Mouse (Mus musculus) liver, adult 2 months (tissue): ENCODE data around the gene Galnt2. TPM values are rescaled to one million over a fixed set of nuclear protein-coding genes. Genes with fewer than 3 reads are reported as not detected.
A peak's percentile ranks its signal among the peaks of the same experiment; 100 is the strongest.

Experiments used
- DNase-seq: peaks from one replicate; pipeline ENCODE4 v3.0.0-alpha.2; 2011; ENCODE audit warnings: low read depth, low spot score; ENCODE audit errors: extremely low read depth
- H3K27ac ChIP-seq: fragments of 200-500 bp; replicated peaks from 2 replicates; pipeline ENCODE4 v1.5.1; 2012; ENCODE audit warnings: low read depth, mild to moderate bottlenecking, control low read depth, inconsistent platforms, low read length; ENCODE audit not compliant: insufficient read depth
- H3K27me3 ChIP-seq: fragments of 200-500 bp; 2 replicates; pipeline ENCODE4 v1.6.1; 2012; ENCODE audit warnings: mild to moderate bottlenecking, moderate library complexity, low read length, inconsistent platforms; ENCODE audit not compliant: control insufficient read depth, insufficient read depth
- H3K36me3 ChIP-seq: fragments of 200-500 bp; 2 replicates; pipeline ENCODE4 v1.6.1; 2012; ENCODE audit warnings: low read length, inconsistent platforms; ENCODE audit not compliant: control insufficient read depth, insufficient read depth
- H3K4me1 ChIP-seq: fragments of 200-500 bp; 2 replicates; pipeline ENCODE4 v1.6.1; 2011; ENCODE audit warnings: low read length; ENCODE audit not compliant: control insufficient read depth, insufficient read depth
- H3K4me3 ChIP-seq: fragments of 200-500 bp; 2 replicates; pipeline ENCODE4 v1.5.1; 2011; ENCODE audit warnings: low read depth, mild to moderate bottlenecking, control low read depth, low read length, moderate library complexity; ENCODE audit not compliant: insufficient read depth
- H3K79me2 ChIP-seq: fragments of 200-500 bp; 2 replicates; pipeline ENCODE4 v1.6.1; 2012; ENCODE audit warnings: inconsistent platforms, mild to moderate bottlenecking, low read length, moderate library complexity; ENCODE audit not compliant: control insufficient read depth, insufficient read depth
- H3K9ac ChIP-seq: fragments of 200-500 bp; 2 replicates; pipeline ENCODE4 v1.6.1; 2012; ENCODE audit warnings: low read depth, mild to moderate bottlenecking, control low read depth, inconsistent platforms, low read length
- CTCF ChIP-seq: fragments of 200-500 bp; IDR thresholded peaks from 2 replicates; pipeline ENCODE4 v1.5.1; 2011; ENCODE audit warnings: low read depth, low read length, control low read depth
- POLR2A ChIP-seq: fragments of 200-500 bp; IDR thresholded peaks from 2 replicates; pipeline ENCODE4 v1.6.1; 2011; ENCODE audit warnings: low read length, control low read depth; ENCODE audit not compliant: insufficient read depth; ENCODE audit errors: extremely low read depth
- WGBS: fragments of 180-500 bp; shearing (Covaris S2); methylation state at CpG from one replicate; pipeline ENCODE4 v1.1.7; 2018; 5-methylcytosine and 5-hydroxymethylcytosine counted together
- polyA plus RNA-seq: library from polyadenylated mRNA; depleted of rRNA; stranded (reverse); fragments of >200 nt; gene quantifications from 2 replicates; pipeline ENCODE4 v1.2.3, GENCODE M21; 2012; rRNA removed
- total RNA-seq: library from RNA; depleted of rRNA; stranded (reverse); fragments of >200 nt; gene quantifications from 2 replicates; pipeline ENCODE4 v1.2.3, GENCODE M21; 2014; rRNA removed

Galnt2 gene
- total and polyA plus RNA-seq, 2 experiments: 7.3 to 9.3 TPM

GRCm38 (mm10) chr8:124393927-124394326, 162.7 kb downstream of the Galnt2 start:
- Histone ChIP-seq H3K27me3 (no peaks in the 10 kb centered on the region), H3K36me3 (no peaks in the 10 kb centered on the region), H3K27ac (no peak overlapping the region), H3K4me3 (no peak overlapping the region), H3K4me1 (no peaks in the 10 kb centered on the region), H3K9ac (no peak overlapping the region), H3K79me2 (no peaks in the 10 kb centered on the region)
- no peak for DNase-seq
- WGBS: 82% methylated on average over 4 of the region's 4 CpGs
- TF ChIP-seq POLR2A (no peak), CTCF (peak; percentile 16; the same call in 1 of the 2 replicates)

DNA sequence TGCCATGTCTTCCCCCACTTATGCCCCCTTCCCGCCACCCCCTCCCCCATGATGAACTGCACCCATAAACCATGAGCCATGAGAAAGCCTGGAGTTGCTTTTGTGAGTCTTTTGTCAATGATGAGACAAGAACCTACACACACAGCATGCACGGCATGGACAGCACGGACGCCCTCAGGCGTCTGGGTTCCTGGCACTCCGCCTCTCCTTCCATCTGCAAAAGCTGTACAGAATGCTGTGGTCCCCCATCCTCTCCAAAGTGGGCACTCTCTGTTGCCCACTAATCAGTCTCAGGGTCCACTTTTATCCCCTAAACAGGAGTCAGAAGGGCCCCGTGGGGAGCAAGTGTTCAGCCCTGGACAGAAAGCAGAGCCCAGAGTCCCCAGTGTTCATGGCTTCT, 163.8 kb downstream of the Galnt2 start:
- Histone ChIP-seq H3K27me3 (no peaks in the 10 kb centered on the region), H3K79me2 (no peaks in the 10 kb centered on the region), H3K4me1 (no peaks in the 10 kb centered on the region), H3K9ac (no peak overlapping the region), H3K27ac (no peak overlapping the region), H3K36me3 (no peaks in the 10 kb centered on the region), H3K4me3 (no peak overlapping the region)
- 86% methylated on average over 7 of the region's 7 CpGs for WGBS
- DNase-seq: no peak
- no peak for TF ChIP-seq POLR2A
- no peak for TF ChIP-seq CTCF

Other genes with a start within 250 kb of the Galnt2 start
- gene Abcb10, start 248.3 kb upstream of the Galnt2 start, total RNA-seq: 12.4 and 13.9 TPM in 2 replicates
- gene Abcb10, start 248.3 kb upstream of the Galnt2 start, polyA plus RNA-seq: 13.6 and 13.7 TPM in 2 replicates
- gene Taf5l, start 210.0 kb upstream of the Galnt2 start, total RNA-seq: 9.0 and 10.8 TPM in 2 replicates
- gene Taf5l, start 210.0 kb upstream of the Galnt2 start, polyA plus RNA-seq: 13.3 and 16.0 TPM in 2 replicates
- 3.6 and 4.1 TPM in 2 replicates for gene Urb2, start 209.9 kb upstream of the Galnt2 start, total RNA-seq
- gene Urb2, start 209.9 kb upstream of the Galnt2 start, polyA plus RNA-seq: 1.8 and 2.7 TPM in 2 replicates
- 0.07 TPM in 1 of 2 replicates, not detected in the other for gene Pgbd5, start 208.3 kb downstream of the Galnt2 start, total RNA-seq
- gene Pgbd5, start 208.3 kb downstream of the Galnt2 start, polyA plus RNA-seq: not detected in 2 replicates